Mouse (Mus musculus) cerebellum, postnatal 14 days (tissue): ENCODE measurements at regions not wholly inside any gene's neighbourhood (a gene's known extent, or its start where the extent isn't known, plus 50 kb on each side); places are given as distances from the start of the nearest gene placed in this dataset.
A peak's percentile ranks its signal among the peaks of the same experiment; 100 is the strongest.

ENCODE experiments used
- DNase-seq, 2 experiments: peaks; one replicate each; pipeline ENCODE4 v3.0.0; 2021; ENCODE audit warnings: mixed read lengths in 2 of 2

- no peak for DNase-seq
Observed at GRCm38 (mm10) chr13:71334925-71335324, 493.3 kb upstream of the Adamts16 start.

DNA sequence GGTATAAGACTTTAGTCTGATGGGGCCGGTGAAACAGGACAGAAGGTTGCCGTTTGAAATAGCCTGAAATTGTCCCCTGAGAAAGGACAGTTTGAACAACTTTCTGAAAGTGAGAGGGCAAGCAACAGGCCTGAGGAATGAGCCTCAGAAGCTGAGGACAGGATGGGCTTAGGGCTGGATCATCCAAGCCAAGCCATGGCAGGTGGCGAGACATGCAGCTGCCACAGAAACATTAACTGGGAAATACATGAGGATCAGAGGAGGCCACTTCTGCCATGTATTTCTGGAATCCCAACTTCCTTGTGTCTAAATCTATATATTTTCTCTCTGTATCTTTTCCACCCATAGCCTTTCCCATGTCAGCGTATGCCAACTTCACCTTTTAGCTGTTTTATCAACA lies 491.5 kb upstream of the Adamts16 start:
- no peak for DNase-seq

DNA sequence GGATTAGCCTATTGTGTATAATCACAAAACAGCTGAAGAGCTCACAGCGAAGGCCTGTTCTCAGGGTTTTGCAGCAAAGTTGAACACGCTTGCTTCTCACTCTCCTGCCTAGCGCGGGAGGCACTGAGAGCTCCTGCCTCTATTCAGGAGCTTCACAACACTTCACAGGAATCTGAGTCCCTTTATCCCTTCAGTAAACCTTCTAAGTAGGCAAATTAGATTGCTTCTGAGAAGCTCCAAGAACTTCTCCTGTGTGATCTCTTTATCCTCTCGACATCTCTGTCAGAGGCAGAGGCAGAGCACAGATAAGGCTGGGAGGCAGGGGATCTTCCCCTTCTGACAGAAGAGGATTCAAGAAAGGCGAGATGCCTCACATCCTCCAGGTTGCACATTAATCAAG lies 488.7 kb upstream of the Adamts16 start:
- no peak for DNase-seq

GRCm38 (mm10) chr13:71327802-71328753 lies 486.5 kb upstream of the Adamts16 start:
- no peak for DNase-seq

GRCm38 (mm10) chr13:71320489-71320888 lies 478.9 kb upstream of the Adamts16 start:
- DNase-seq: no peak

DNA sequence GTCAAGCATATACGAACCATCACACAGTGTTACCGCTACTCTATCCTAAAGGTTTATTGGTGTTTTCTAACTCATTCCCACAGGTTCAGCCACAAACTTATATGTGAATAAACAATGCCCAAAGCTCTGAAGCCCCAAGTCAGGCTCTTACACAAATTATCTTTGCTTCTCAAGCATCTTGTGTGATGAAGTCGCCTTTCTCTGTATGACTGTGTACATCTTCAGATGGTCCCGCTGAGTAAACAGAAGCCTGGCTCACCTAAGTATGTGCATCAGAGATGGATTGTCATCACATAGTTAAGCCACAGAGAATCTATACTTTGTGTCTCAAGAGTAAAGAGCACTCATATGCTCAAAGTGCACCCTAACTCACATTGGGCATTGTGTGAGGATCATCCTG lies 462.3 kb upstream of the Adamts16 start:
- no peak for DNase-seq

DNA sequence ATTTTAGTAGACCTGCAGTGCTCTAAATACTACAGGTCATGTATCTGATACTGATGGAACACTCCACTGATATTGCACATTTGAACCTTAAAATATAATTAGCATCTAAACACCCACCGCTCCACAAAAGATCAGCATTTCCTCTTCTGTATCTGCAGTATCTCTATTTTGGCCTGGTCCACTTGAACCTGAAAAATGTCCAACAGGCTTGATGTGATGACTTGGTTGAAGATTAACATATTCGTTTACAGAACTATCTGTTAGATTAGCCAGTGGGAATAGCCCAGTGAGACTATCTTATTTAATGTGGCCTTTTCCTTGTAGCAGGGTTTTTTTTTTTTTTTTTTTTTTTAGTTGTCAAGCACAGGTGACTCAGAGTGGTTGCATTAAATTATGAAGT lies 434.4 kb upstream of the Adamts16 start:
- DNase-seq: no peak

GRCm38 (mm10) chr13:71274139-71274538 lies 432.5 kb upstream of the Adamts16 start:
- DNase-seq: no peak

DNA sequence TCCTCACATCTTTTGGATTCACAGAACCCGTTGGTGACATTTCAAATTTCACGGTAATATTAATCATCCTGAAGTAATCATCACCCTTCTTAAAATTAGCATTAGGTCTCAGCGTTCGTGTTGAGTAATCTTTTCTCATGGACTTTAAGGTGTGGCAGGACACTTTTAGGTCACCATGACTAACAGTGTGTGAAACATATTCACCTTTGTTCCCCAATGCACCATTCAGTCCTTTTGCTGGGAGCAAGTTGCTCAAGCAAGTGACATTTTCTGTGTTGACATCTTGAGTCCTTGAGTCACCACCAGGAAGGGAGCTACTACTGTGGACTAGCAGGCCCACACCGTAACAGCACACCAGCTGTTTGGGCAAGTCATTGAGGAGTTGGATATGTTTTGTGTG lies 431.9 kb upstream of the Adamts16 start:
- DNase-seq: no peak

DNA sequence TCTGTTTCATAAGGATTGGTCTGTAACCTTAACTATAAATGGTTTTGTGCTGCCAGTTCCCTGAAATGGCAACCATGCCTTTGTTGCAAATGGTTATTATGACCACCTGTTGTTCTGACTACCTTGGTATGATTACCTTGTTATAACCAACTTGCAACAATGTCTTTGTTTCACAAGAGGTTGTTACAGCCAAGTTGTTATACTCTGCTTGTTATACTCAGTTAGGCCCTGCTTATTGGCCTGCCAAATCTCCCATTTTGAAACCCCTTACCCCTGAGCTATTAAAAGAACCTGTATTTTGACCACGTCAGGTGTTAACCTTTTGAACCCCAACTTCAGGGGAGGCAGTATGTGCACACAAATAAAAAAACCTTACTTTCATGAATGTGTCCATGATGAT lies 431.5 kb upstream of the Adamts16 start:
- no peak for DNase-seq

- no peak for DNase-seq
Observed at GRCm38 (mm10) chr13:71272431-71272830, 430.8 kb upstream of the Adamts16 start.

- DNase-seq: no peak
Observed at GRCm38 (mm10) chr13:71271727-71272418, 430.3 kb upstream of the Adamts16 start.

- DNase-seq: no peak
Observed at GRCm38 (mm10) chr13:71270370-71270769, 428.8 kb upstream of the Adamts16 start.

DNA sequence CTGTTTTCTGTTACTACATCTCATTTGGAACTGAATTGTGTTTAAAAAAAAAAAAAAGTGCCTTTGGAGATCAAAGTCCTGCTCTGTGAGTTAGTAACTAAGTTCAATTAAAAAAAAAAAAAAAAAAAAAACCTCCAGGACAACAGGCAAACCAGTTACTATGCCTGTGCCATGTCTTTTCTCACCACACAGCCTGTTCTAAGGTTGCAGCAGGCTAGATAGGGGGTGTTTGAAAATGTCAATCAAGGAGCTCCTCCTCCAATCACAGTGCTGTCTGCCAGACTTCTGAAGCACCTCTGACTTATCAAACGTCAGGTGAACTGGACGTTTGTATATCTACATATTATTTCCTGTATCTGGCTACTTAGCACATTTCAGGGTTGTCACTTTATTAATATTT lies 427.9 kb upstream of the Adamts16 start:
- DNase-seq: no peak

DNA sequence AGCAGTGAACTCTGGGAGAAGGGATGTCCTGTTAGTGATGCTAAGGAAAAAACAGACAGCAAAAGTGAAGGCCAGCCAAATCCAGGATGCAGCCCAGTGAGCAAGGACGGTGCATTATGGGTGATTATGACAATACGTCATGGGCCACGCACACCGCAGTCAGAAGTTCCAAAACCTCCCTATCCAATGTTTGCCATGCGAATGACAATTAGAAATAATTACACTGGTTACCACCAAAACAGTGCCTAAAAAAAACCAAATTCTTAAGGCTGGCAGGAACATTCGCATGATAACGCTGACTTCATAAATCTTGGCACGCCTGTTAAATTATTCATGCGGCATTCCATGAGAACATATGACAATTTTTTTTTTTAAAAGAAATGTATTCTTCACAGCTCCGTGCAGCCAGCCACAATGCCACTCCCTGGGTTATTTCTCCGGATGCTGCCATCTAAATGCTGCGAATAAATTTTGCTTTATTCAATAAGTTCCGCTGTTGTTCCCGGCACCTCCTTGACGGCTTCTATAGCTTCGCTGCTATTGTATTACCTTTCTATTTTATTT lies 421.8 kb upstream of the Adamts16 start:
- peak; percentile 5 to 6 for DNase-seq

GRCm38 (mm10) chr13:71262575-71263295 lies 421.1 kb upstream of the Adamts16 start:
- no peak for DNase-seq

DNA sequence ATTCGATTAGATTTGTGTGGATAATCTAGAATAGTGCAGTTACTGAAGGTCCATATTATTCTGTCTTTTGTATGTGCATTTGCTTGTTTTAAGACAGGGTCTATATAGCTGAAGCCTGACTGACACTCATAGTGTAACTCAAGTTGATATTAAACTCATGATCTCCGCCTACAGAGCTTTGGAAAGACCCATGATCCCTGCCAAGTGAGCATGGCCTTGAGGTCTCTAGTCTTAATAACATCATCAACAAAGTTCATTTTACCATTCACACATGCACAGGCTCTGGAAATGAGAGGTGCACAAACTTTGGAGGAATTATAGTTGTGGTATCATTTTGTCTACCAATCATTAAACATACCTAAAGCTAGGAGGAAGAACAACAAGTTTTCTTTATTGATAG lies 412.4 kb upstream of the Adamts16 start:
- no peak for DNase-seq

DNA sequence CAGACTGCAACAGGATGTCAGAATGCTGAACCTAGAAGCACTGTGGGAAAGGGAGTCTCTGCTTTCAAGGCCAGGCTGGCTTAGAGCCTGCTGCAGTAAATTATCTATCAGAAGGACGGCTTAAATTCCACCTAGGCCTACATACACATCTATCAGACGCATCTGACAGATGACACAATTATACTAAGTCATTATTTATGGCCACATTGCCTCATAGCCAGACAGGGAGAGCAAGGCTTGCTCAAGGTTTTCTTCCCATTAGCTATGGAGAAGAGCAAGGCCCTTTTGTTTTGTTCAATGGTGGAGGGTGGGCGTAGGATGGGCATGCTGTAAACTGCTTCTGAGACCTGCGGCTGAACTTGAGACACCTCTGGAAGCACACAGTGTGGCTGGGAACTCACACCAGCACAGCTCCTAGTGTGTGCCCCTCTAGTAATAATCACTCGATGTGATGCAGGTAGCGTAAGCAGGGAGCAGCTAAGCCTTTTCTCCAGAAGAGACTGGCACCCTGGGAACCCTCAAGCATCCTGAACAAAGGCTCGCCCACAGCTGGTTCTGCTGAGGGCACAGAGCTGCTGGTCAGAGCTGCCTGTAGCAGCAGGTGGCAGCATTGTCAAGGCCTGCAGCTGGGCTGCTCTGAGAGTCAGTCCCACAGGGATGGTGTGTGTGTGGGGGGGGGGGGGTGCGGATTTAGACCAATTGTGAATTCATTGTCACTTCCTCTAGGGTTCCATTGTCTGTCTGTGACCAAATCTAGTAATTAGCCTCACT lies 406.8 kb upstream of the Adamts16 start:
- no peak for DNase-seq

- DNase-seq: no peak
Observed at GRCm38 (mm10) chr13:71247241-71247640, 405.6 kb upstream of the Adamts16 start.

- no peak for DNase-seq
Observed at GRCm38 (mm10) chr13:71245326-71245725, 403.7 kb upstream of the Adamts16 start.

GRCm38 (mm10) chr13:71239782-71240181 lies 398.2 kb upstream of the Adamts16 start:
- DNase-seq: no peak

- DNase-seq: no peak
Observed at GRCm38 (mm10) chr13:71235338-71235737, 393.7 kb upstream of the Adamts16 start.
